Mouse (Mus musculus) small intestine, adult 2 months (tissue): ENCODE data around the gene Cemip2.

Source experiments
- CTCF ChIP-seq: fragments of 200-500 bp; IDR thresholded peaks from 2 replicates; pipeline ENCODE4 v1.5.1; 2012; ENCODE audit warnings: low read depth, mild to moderate bottlenecking, control low read depth, inconsistent platforms, low read length, moderate library complexity, mixed read lengths; ENCODE audit not compliant: insufficient replicate concordance, insufficient read length; ENCODE audit errors: extremely low read depth
- POLR2A ChIP-seq: fragments of 200-500 bp; IDR thresholded peaks from 2 replicates; pipeline ENCODE4 v1.6.1; 2012; ENCODE audit warnings: low read depth, mild to moderate bottlenecking, control low read depth, inconsistent platforms, low read length, moderate library complexity

DNA sequence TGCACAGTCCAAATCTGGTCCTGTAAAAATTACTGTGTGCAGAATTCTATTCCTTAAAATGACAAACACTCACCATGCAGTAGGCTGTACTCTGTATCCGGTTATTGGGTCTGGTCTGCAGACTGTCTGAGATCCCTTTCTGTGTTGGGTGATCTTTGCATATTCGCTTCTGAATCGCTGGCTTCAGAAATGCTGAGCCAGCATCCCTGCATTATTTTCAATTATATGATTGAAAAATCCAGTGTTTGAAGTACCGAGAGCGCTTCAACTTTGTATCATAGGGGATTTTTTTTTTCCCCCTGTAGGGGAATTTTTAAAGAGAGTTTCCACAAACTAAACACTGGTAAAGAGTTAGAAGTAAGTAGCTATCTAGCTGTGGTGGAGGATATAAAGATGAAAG is 32.0 kb downstream of the Cemip2 start:
- TF ChIP-seq CTCF (no peak), POLR2A (no peak)
